Mouse (Mus musculus) layer of hippocampus, postnatal 25 days (tissue): ENCODE measurements around the gene Lrp6. TPM values are rescaled to one million over a fixed set of nuclear protein-coding genes. Genes with fewer than 3 reads are reported as not detected.

Source experiments
- DNase-seq, 2 experiments: peaks; one replicate each; pipeline ENCODE4 v3.0.0; 2022; ENCODE audit warnings: mixed read lengths in 2 of 2, low spot score in 1 of 2; ENCODE audit errors: extremely low spot score in 1 of 2
- total RNA-seq, 2 experiments: library from RNA; stranded (reverse); gene quantifications; 2 replicates each; pipeline ENCODE4 v1.2.3; 2021

Lrp6 gene
- total RNA-seq, 2 experiments from 2014 or later, result 48.3 to 49.3 TPM

DNA sequence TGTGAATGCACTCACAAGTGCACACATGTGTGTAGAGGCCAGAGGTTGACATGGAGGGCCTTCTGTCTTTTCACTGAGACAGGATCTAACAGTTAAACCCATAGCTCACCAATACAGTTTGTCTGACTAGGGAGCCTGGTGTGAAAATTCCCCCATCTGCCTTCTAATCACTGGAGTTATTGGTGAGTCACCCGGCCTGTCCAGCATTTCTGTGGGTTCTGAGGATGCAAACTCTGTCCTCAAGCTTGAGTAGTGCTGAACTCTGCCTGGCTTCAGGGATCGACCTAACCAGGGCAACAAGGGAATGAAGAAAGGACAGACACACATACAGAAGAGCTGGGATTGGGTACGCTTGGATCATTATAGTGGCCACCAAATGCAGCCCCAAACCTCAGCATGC, 125.0 kb downstream of the Lrp6 start:
- DNase-seq, result no peak

DNA sequence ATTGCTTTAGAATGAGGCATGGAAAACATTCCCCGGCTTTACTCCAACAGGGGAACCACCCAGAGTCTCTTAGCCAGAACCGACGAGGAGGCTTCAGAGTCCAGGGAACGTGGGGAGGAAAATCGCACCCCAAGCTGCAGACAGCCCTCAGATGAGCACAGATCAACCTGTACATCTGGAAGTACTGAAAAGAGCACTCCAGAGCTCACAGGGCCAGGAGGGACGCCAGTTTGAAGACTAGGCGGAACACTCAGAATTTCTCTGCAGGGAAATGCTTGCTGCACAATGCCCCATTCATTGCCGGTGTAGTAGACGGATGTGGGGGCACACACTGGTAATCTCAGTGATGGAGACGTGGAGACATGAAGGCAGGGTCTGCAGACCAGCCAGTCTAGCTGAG, 126.7 kb downstream of the Lrp6 start:
- DNase-seq, result peak in 1 of 2 experiments; percentile 28

DNA sequence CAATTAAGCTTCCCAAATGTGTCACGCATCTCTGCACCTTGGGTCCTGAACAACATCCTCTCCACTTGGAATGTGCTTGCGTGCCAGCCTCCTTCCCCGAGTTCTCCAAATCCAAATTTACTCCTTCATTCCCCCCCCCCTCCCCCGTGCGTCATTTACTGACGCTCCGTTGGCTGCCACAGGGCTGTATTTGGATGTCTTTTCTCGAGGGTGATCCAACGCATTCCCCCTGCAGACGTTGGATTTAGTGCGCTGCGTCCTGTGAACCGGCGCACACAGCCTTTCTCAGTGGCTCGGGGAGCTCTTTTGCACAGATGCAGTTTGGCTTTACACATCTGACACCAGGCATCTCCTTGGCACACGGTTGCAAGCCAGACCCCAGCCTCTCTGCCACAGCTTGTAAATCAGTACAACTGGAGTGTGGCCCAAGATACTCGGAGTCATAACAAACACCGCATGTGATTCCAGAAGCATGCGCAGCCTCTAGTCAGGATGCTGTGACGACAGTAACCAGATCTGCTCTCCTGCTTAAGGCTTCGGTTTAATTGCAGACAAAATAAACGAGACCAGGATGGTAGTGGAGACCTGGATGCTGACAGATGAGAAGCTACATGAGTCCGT, 127.3 kb downstream of the Lrp6 start:
- DNase-seq, result peak in 1 of 2 experiments; percentile 36

DNA sequence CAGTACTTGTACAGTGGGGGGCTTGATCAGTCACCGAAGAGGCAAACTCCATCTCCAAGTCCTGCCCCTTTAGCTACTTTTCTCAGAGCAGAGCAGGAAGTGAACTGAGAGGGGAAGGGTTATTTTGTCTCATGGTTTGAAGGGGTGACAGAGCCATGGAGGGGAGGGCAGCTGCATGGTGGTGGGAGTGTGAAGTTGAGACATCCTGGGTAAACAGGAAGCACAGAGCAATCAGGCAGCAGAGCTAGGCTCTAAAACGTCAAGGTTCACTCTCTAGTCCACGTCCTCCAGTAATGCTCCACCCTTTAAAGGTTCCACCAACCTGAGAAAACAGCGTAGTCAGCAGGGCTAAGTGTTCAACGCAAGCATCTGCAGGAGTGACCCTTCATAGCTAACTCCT, 129.8 kb downstream of the Lrp6 start:
- DNase-seq, result no peak

DNA sequence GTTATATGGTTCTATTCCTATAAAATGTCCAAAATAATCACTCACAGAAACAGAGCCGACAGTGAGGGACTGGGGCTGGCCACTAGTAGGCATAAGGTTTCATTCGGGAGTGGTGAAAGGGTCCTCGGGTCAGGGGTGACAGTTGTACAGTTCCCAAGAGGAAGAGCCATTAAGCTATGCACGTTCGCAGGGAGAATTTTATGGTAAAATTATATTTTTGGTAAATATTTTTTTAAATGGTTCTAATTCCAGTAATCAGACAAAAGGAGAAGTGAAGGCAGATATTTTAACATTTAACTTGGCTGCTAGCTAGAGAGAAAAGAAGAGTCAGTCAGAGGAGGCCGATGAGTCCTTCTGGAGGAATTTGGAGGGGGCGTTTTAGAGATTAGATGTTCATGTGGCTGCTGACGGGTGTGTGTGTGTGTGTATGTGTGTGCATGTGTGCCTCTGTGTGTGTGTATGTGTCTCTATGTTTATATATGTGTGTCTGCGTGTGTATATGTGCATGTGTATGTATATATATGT, 131.8 kb downstream of the Lrp6 start:
- no peak for DNase-seq

DNA sequence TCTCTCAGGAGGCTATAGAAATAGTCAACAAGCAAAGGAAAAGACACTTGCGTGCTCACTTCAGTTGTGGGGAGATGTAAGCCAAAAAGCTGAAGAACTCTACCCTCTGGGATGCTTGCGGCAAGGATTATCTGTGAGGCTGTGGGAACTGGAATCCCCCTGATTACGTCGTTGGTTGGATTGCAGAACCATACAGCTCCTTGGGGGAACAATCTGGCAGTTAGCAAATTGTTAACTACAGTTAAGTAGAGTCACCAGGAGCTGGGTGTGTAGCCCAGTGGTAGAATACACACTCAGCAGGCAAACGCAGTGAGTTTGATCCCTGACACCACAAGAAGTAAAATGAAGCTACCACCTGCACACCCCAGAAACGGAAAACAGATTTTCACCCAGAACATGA, 132.7 kb downstream of the Lrp6 start:
- no peak for DNase-seq

DNA sequence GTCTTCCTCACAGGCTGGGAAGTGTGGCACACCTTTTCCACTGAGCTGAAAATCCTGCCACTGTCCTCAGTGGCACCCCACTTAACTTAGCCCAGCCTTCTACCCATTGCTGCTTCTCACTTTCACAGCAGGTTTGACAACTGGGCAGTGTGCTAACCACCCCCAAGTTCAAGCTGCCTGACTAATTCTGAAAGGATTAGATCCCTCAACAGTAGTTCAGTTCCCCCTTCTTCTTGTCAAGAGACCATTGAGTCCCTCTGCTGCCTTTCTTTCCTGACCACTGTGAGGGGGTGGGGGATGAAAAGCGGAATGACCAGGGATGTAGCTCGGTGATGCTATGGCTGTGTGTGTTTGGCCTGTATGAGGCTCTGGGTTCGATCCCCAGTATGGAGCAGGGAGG, 133.5 kb downstream of the Lrp6 start:
- DNase-seq, result no peak

DNA sequence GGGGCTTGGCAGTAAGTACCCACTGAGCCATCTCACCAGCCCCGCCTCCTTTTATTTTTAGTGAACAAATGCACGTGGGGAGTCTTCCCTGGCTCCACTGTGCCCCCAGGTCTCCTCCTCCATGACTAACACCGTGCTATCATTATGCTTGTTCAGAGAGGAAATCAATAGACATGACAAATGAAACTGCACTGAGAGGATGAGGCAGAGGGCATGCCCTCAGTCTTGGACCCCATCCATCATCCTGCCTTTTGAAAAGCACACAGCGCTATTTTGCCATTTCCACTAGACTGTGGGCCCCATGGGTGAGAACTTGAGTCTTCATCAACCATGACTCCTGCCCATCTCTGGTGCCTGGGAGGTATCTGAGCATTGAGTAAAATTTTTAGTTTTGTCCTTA, 135.2 kb downstream of the Lrp6 start:
- no peak for DNase-seq

DNA sequence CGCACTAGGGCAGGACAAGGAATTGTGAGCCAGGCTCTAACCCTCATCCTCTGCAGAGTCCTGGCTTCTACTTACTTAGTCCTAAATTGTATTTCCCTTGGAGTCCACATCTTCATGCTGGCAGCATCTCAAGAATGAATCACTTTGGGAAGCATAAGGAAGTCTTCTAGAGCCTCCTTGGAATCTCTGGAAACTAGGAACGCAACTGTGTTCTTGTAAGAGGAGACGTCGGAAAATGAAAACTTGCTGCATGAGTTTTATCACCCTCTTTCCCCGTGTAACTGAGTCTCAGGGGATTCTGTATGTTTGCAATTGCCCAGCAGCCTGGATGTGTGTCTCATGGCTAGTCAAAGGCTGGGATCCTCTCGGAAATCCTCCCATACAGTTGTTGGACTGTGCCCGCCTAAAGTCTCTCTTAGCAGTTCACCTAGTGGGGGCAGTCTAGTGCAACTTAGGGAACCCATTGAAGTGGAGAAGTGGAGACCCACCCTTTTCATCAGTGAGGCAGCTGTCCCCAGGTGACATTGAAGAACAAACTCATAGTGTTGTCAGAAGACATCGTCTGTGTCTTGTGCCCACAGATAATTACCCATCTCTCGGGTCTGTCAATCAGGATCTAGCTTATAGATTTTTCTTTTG, 136.5 kb downstream of the Lrp6 start:
- no peak for DNase-seq

DNA sequence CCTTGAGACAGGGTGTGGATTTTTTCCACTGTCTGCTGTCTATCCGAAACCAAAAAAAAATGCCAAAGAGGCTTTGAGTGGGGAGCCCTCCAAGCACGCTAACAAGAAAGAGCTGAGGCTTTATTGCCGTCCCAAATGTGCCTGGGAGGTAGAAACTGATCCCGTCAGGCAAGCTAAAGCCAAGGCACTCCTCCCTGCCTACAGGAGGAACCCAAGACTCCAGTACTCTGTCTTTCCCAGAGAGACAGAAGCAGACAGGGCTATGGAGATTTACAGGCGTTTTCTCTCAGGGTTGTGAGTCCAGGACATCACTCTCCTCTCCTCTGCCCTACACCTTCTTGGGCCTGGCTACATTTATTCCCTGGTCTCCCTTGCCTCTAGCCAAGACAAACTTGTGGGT, 138.3 kb downstream of the Lrp6 start:
- no peak for DNase-seq

DNA sequence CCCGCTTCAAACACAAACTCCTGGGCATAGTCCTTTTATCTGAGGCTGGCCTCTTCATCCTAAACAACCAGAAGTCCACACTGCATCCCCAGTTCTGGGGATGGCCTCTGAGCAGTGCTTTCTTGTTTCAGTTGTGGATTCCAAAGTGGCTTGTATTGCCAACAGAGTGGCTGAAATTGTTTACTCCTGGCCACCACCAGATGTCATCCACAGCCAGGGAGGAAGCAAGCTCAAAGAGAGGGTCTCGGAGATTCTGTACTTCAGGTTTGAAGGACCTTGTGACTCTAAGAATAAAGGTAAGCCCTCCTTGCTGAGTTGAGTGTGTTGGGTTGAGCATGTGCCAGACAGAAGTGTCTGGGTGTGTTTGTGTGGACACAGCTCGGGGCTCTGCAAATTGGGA, 139.6 kb downstream of the Lrp6 start:
- DNase-seq, result no peak

DNA sequence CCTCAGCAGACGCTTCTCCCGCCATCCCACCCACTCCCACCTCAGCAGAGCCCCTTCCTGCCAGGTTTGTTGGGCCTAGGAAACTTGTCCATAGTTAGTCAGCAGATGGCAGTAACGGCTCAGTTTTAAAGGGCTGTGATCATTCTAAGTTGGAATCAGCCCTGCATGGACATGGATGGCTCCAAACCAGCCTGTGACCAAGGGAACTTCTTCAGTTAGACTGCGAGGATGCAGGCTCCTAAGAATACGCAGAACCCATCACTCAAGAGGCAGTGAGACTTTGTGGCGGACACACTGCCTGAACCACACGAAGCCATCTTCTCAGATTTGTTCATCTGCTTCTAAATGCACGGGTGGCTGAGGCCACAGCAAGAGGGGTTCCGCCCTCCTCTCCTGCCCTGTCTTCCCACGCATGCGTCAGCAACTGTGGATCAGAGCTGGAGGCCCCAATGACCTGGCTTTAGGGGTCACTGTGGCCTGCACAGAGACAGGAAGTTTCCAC, 141.5 kb downstream of the Lrp6 start:
- DNase-seq, result peak; percentile 31 to 58

DNA sequence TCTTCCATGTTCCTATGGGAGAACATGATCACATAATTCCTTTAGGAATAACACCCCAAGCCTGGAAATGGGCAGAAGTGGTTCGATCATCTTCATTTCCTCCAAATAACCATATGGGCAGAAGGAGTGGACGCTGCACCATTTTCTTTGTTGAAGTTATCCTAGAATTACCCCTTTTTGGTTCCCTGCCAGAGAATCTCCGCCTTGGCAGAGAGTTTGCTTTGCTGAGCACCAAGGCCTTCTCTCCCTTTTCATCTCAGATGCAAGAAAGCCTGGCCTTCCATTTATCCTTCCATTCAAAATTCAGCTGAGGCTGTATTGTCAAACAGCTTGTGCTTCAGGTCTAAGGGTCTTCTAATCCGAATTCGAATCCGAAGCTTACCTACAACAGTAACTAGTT, 144.8 kb downstream of the Lrp6 start:
- DNase-seq, result no peak

DNA sequence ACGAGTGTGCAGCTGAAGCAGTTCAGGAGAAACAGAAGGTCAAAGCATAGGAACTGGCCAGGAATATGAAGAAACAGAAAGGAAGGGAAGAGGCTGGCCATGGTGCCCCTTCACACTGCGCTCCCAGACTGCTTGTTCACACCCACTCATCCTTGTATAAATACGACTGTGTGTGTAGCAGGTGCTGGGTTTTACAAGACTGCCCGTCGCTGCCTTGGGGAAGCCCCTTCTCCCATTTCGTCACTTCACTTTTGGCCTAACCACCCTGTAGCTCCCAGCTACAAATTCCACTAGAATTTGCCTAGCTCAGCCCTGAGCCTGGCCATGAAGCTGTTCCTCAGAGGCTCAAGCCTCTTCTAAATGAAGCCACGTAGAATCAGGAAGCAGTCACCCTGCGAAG, 146.4 kb downstream of the Lrp6 start:
- DNase-seq, result no peak

DNA sequence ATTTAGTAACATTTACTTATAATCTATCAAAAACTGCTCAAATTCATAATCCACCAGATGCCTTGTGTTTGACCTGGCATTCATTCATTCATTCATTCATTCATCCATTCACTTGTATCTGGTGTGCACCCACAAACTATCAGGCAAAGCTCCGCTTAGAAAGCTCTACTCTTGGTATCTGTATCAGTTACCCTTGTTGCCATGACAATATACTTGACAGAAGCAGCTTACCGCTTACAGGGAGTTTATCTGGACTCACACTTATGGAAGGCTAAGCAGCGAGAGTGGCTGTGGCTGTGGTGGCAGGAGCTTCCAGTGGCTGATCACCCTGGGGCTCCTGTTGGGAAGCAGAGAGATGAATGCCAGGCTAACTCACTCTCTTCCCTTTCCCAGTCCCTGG, 148.9 kb downstream of the Lrp6 start:
- no peak for DNase-seq

DNA sequence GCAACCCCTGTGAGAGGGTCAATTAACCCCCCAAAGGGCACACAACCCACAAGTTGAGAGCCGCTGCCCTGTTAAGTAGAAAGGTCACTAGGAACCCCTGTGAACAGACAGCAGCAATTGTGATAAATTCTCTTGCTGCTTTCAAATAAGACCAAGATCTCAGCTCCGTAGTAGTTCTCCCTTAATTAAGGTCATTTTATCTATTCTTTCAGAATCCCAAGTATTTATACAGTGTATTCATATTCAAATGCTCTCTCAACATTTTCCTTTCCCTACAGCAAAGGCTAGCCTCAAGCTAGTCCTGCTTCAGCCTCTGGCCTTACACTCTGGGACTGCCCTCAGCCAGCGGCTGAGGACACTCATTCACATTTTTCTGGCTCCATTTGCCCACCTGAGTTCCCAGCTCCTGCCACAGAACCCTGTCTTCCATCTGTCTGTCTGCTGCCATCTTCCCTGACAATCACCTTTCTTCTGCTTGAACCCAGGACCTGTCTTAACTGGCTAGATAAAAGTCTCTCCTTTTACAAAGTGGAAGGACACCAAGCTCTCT, 150.1 kb downstream of the Lrp6 start:
- DNase-seq, result no peak

DNA sequence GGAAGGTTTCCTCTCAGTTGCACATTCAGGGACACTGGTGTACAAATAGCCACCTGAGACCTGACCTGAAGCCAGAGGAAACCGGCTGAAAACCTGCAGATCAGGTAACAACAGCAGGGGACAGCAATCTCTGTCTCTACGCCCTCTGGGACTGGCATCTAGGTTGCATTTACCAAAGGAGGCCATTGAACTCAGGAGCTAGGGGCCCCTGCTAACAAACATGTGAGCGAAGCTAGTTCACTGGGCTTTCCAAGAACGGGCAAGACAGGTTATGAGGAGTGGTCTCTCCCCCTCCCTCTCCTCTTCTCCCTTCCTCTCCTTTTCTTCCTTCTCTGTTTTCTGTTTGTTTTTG, 152.3 kb downstream of the Lrp6 start:
- no peak for DNase-seq

DNA sequence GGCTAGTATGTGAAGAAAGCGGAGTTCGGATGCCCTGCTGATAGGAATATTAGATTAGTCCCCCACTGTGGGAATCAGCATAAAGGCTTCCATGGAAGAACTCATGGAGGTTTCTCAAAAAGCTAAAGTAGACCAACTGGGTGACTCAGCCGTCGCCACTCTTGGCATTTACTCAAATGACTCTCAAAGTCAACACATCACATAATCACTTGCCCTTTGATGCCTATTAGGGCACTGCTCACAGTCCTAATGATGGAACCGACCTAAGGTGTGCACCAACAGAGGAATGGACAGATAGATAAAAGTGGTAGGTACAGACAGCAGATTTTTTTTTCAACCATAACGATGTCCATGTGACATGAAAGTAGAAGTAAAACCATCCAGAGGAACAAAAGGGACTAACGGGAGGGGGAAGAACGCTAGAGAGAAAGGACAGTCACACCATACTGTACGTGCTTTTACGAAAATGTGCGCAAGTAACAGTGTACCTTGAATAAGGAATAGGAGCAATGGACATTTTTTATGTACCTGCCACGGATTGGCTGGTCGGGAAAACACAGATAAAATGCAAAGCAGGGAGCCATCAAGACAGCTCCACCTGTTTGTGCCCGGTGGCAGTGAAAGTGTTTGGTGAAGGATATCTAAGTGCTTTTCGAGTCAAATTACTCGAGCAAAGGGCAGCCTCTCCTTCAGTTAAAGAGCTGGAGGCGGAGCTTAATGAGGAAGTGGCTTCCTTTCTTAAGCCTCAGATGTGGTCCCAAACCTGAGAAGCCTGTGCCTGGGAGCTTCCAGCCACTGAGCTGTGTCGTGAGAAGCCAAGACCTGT, 152.8 kb downstream of the Lrp6 start:
- DNase-seq, result no peak

DNA sequence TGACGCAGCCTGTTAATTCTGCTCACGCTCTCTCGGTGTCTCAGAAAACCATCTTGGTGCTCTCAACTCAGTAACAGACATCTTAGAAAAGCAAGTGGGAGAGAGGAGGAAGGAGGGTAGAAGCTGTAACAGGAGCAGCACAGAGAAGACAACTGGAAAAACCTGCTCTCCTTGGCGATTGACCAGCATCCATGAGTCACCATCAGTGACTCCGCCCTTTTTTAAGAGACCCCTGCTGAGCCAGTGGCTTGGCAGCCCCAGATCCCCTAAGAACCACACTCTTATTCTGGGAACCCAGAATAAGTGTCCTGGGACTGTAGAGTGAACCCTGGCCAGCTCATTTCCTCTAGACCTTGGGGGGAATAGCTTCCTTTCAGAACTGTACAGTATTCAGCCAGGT, 159.5 kb downstream of the Lrp6 start:
- DNase-seq, result no peak

DNA sequence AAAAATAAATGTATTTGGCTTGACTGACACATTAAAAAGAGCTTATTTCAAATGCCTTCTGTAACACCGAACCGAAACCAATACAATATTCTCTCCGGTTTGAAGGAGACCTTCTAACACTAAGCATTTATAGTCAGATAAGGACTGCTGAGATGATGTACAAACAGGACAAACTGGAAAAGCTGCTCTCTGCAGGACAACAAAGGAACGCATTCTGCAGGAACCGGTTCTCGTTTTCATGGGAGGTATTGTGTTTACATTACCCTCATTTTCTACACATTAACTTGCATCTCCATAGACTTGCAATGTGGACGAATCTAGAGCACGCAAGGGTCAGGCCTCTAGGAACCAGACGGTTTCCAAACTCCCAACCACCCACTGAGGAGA, 163.1 kb downstream of the Lrp6 start:
- no peak for DNase-seq
